15 mouse cellular contexts compared by ENCODE assay signal in genomic region chr7:112276823-112277222, GRCm38 (mm10). TPM values are rescaled to one million over a fixed set of nuclear protein-coding genes. Genes with fewer than 3 reads are reported as not detected.
DNase-seq lines count a peak whose midpoint lies in the region; ATAC-seq and TF ChIP-seq lines count a peak whose summit lies in the region.
"Had no signal": no experiment of that assay in that cellular context is flagged by ENCODE, and none has a peak within 500 bp of the region (broad histone marks: within the 10 kb centered on the region; RNA-seq: fewer than 3 reads in every experiment).

No protein-coding gene starts in this region.

- peak overlapping the region; percentile 63 for H3K27ac ChIP-seq in intestine, postnatal 0 days (ENCODE audit: low read depth, low read length)
- H3K27ac ChIP-seq in forebrain, embryonic 14.5 days (ENCODE audit: low read depth, low read length) = no peak overlapping the region
- H3K27ac ChIP-seq: embryonic facial prominence, embryonic 15.5 days; limb, embryonic 15.5 days had no signal

- peaks cover 18% of the 10 kb centered on the region for H3K4me1 ChIP-seq in intestine, postnatal 0 days (replicated peaks; ENCODE audit: control insufficient read depth, insufficient read depth, low read length)
- H3K4me1 ChIP-seq in forebrain, embryonic 14.5 days (ENCODE audit: control insufficient read depth, insufficient read depth, low read length) = peaks cover 21% of the 10 kb centered on the region

- H3K4me2 ChIP-seq in intestine, postnatal 0 days (replicated peaks; ENCODE audit: low read depth) = no peak overlapping the region
- H3K4me2 ChIP-seq in forebrain, embryonic 14.5 days (ENCODE audit: low read length) = no peak overlapping the region
- H3K4me2 ChIP-seq: embryonic facial prominence, embryonic 15.5 days; limb, embryonic 15.5 days had no signal

- peak; percentile 59 to 78 for DNase-seq in heart, adult 18-20 months
- DNase-seq in heart, postnatal 36 days = no peak
- peak; percentile 23 for DNase-seq in urinary bladder, postnatal 25 days (ENCODE audit: low spot score)
- DNase-seq in urinary bladder, postnatal 4 days (ENCODE audit: low spot score in 2 of 2) = no peak
- no peak for DNase-seq in frontal cortex, postnatal 10 days (ENCODE audit: low spot score in 2 of 2)
- DNase-seq in forebrain, embryonic 14.5 days (ENCODE audit: low spot score) = no peak
- DNase-seq in thymus, postnatal 36 days = no peak
- DNase-seq: adrenal gland, postnatal 25 days; cerebellum, postnatal 36 days; kidney, postnatal 36 days; thymus, postnatal 25 days had no signal

- ATAC-seq in intestine, postnatal 0 days = no peak
- no peak for ATAC-seq in forebrain, embryonic 14.5 days
- ATAC-seq: midbrain, embryonic 16.5 days had no signal

- H3K36me3 ChIP-seq in intestine, postnatal 0 days (ENCODE audit: control insufficient read depth, insufficient read depth) = no peaks in the 10 kb centered on the region
- H3K36me3 ChIP-seq in forebrain, embryonic 14.5 days (ENCODE audit: control insufficient read depth, insufficient read depth, low read length) = no peaks in the 10 kb centered on the region
- H3K36me3 ChIP-seq: embryonic facial prominence, embryonic 15.5 days; limb, embryonic 15.5 days had no signal

- H3K4me3 ChIP-seq in intestine, postnatal 0 days (ENCODE audit: low read depth, low read length) = no peak overlapping the region
- H3K4me3 ChIP-seq in forebrain, embryonic 14.5 days (ENCODE audit: low read depth, low read length) = no peak overlapping the region
- H3K4me3 ChIP-seq: embryonic facial prominence, embryonic 15.5 days; limb, embryonic 15.5 days had no signal

- H3K27me3 ChIP-seq in intestine, postnatal 0 days (replicated peaks; ENCODE audit: control insufficient read depth, insufficient read depth, low read length) = no peaks in the 10 kb centered on the region
- no peaks in the 10 kb centered on the region for H3K27me3 ChIP-seq in forebrain, embryonic 14.5 days (replicated peaks; ENCODE audit: control insufficient read depth, insufficient read depth, low read length)
- H3K27me3 ChIP-seq: embryonic facial prominence, embryonic 15.5 days had no signal

- no peaks in the 10 kb centered on the region for H3K9me3 ChIP-seq in intestine, postnatal 0 days (ENCODE audit: control insufficient read depth)
- no peaks in the 10 kb centered on the region for H3K9me3 ChIP-seq in forebrain, embryonic 14.5 days (replicated peaks; ENCODE audit: control insufficient read depth, low read length)
- H3K9me3 ChIP-seq: embryonic facial prominence, embryonic 15.5 days; limb, embryonic 15.5 days had no signal

- no peak for TF ChIP-seq CTCF in intestine, postnatal 0 days (IDR thresholded peaks at IDR 0.05; ENCODE audit: low read depth)

- WGBS in intestine, postnatal 0 days = 25% methylated on average over 4 of the region's 4 CpGs
- 95% methylated on average over 4 of the region's 4 CpGs for WGBS in forebrain, embryonic 14.5 days

- no peak overlapping the region for H3K9ac ChIP-seq in intestine, postnatal 0 days (ENCODE audit: low read depth, low read length)
- H3K9ac ChIP-seq in forebrain, embryonic 14.5 days (ENCODE audit: low read length) = no peak overlapping the region
- H3K9ac ChIP-seq: embryonic facial prominence, embryonic 15.5 days; limb, embryonic 15.5 days had no signal

- intact Hi-C loops in heart, postnatal 36 days (cut with DNase I) = no loop called here

RNA-seq across cellular contexts. Expression of gene Mical2, which starts 51.2 kb away (rescaled TPM):
- total RNA-seq in heart, adult 18-20 months (2021) = 10 to 100 TPM; 80.4 to 85.1 TPM
- 100 to 1,000 TPM in 1 of 2 experiments, 10 to 100 TPM in 1; 80.8 to 101 TPM for total RNA-seq in heart, postnatal 36 days (2021)
- 13.0 and 13.6 TPM in 2 replicates for polyA plus RNA-seq in intestine, postnatal 0 days (2015; fragmentation: Nextera tagmentation; extraction: Ambion mirVana)
- 2.6 and 6.2 TPM in 2 replicates for polyA plus RNA-seq in forebrain, embryonic 14.5 days (2014; fragmentation: Nextera tagmentation; extraction: Ambion mirVana)

Comparison
In these comparisons a context has a peak if more than half of its experiments do, and no peak if none do; other contexts are left out.
1. DNase-seq: peak in heart, adult 18-20 months (2 of 2) and urinary bladder, postnatal 25 days (single experiment); none in heart, postnatal 36 days (0 of 2), urinary bladder, postnatal 4 days (0 of 2), frontal cortex, postnatal 10 days (0 of 2), forebrain, embryonic 14.5 days (single experiment) and thymus, postnatal 36 days (0 of 2).